In genomic region chr5:121871515-121872030, GRCm38 (mm10) we compare ENCODE assay signal across 13 mouse cellular contexts. TPM values are rescaled to one million over a fixed set of nuclear protein-coding genes. Genes with fewer than 3 reads are reported as not detected.
DNase-seq lines count a peak whose midpoint lies in the region; TF ChIP-seq lines count a peak whose summit lies in the region.
"Had no signal": no experiment of that assay in that cellular context is flagged by ENCODE, and none has a peak within 500 bp of the region (broad histone marks: within the 10 kb centered on the region; RNA-seq: fewer than 3 reads in every experiment).

No protein-coding gene starts in this region.

- TF ChIP-seq CTCF in bone marrow macrophage, adult 2 months (IDR thresholded peaks at IDR 0.05; ENCODE audit: low read depth, low read length): no peak

- no peak overlapping the region for H3K4me3 ChIP-seq in bone marrow macrophage, adult 2 months (ENCODE audit: insufficient read depth, low read length)
- H3K4me3 ChIP-seq: forebrain, embryonic 10.5 days; heart, embryonic 10.5 days; hindbrain, embryonic 12.5 days; midbrain, embryonic 15.5 days; myocyte; stomach, embryonic 15.5 days had no signal

- DNase-seq in kidney, postnatal 25 days: peak; percentile 43 to 57
- DNase-seq in kidney, postnatal 14 days: no peak
- DNase-seq in lung, postnatal 14 days: peak; percentile 62
- no peak for DNase-seq in right cerebral cortex, postnatal 36 days (ENCODE audit: low spot score in 2 of 2)
- no peak for DNase-seq in right cerebral cortex, adult 18-20 months
- no peak for DNase-seq in gastrocnemius, postnatal 10 days

- H3K4me1 ChIP-seq in bone marrow macrophage, adult 2 months (ENCODE audit: control insufficient read depth, insufficient read depth, low read length): peaks cover 14% of the 10 kb centered on the region
- H3K4me1 ChIP-seq: heart, embryonic 10.5 days; hindbrain, embryonic 12.5 days; midbrain, embryonic 15.5 days; stomach, embryonic 15.5 days had no signal

- peak overlapping the region; percentile 95 for H3K27ac ChIP-seq in bone marrow macrophage, adult 2 months (ENCODE audit: insufficient read depth, low read depth, low read length)
- H3K27ac ChIP-seq: forebrain, embryonic 10.5 days; heart, embryonic 10.5 days; hindbrain, embryonic 12.5 days; midbrain, embryonic 15.5 days; stomach, embryonic 15.5 days had no signal

- TF ChIP-seq POLR2A in bone marrow macrophage, adult 2 months (IDR thresholded peaks at IDR 0.05; ENCODE audit: borderline replicate concordance, low read depth, low read length): no peak

RNA-seq across cellular contexts. Expression of gene Pheta1, which starts 22.8 kb away (rescaled TPM):
- 6.5 and 6.6 TPM in 2 replicates for polyA plus RNA-seq in bone marrow macrophage, adult 2 months (2012; ENCODE audit: insufficient read depth, insufficient read length, missing spikeins)
- 1 to 10 TPM; 6.4 to 7.6 TPM for total RNA-seq in gastrocnemius, postnatal 10 days (2021)

RNA-seq across cellular contexts. Expression of gene Sh2b3, which starts 34.1 kb away (rescaled TPM):
- polyA plus RNA-seq in bone marrow macrophage, adult 2 months (2012; ENCODE audit: insufficient read depth, insufficient read length, missing spikeins): 69.5 and 77.5 TPM in 2 replicates
- 10 to 100 TPM; 18.3 to 22.5 TPM for total RNA-seq in gastrocnemius, postnatal 10 days (2021)

Comparison
In these comparisons a context has a peak if more than half of its experiments do, and no peak if none do; other contexts are left out.
1. DNase-seq: peak in kidney, postnatal 25 days (2 of 2) and lung, postnatal 14 days (single experiment); none in kidney, postnatal 14 days (single experiment), right cerebral cortex, postnatal 36 days (0 of 2), right cerebral cortex, adult 18-20 months (single experiment) and gastrocnemius, postnatal 10 days (single experiment).